Mouse (Mus musculus) retina, postnatal 1 day (tissue): Measurements from ENCODE around the gene Tiam2.
"Not testable (repeated sequence)": the region's sequence is repeated elsewhere in the genome, so short reads cannot be mapped to it uniquely, and the experiment has no call there.

Experiments used
- DNase-seq: peaks from one replicate; pipeline ENCODE4 v3.0.0-alpha.2; 2012

The Tiam2 gene

DNA sequence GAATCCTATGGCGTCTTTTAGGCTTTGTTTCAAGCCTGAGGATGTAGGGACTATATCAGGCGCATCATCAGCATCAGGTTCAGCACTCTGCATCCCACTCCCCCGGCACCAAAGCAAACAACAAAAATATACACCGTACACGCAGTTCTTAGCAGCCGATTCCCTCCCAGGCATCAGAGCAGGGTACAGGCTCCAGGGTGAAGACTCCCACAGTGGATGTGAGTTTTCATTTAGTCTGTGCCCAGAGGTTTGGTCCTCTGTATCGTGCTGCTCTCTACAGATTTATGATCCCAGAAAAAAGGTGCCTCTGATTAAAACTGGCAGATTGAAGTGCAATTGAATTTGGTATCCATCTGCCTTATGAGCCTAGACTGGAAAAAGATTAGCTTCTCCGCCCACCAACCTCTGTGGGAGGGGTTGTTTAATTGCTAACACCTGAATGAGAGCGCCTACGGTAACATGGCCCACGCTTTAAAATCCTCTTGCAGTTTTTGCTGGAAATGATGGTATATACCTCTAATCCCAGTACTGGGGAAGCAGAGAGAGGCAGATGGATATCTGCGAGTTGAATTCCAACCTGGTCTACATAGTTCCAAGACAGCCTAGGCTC, 19.0 kb downstream of the Tiam2 start:
- no peak for DNase-seq

DNA sequence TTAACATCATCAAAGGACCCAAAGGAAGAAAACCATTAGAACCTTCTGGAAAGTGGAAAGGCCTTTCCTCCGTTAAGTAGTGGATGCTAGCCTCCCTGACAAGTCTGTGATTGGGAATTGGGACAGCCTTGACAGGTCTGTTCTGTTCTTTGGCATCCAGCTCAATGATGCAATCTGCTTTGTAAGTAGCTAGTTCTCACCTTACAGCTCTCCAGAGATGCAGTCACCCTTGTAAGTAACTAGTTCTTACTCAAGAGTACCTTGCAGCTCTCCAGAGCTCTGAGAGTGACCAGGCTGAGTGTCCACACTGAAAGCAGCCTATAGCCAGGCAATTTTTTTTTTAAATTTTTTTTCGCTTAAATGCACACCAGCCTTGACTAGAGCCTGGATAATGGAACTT, 21.4 kb downstream of the Tiam2 start:
- no peak for DNase-seq

DNA sequence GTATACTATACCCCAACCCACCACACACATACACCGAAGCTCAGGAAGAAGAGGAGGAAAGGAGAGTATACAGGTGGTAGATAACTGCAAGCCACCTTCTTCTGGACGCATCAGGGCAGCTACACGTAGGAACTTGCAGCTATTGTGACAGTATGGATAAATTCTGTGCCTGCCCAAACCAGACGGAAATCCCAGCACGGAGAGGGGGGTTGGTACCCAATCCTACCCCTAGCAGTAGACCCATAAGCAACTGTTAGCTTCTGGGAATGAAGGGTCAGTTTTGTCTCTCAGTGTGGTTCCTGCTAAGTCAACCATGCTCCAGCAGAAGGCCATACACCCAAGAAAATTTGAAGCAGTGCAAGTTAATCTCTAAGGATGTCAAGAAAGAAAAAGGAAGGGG, 23.0 kb downstream of the Tiam2 start:
- DNase-seq = no peak

DNA sequence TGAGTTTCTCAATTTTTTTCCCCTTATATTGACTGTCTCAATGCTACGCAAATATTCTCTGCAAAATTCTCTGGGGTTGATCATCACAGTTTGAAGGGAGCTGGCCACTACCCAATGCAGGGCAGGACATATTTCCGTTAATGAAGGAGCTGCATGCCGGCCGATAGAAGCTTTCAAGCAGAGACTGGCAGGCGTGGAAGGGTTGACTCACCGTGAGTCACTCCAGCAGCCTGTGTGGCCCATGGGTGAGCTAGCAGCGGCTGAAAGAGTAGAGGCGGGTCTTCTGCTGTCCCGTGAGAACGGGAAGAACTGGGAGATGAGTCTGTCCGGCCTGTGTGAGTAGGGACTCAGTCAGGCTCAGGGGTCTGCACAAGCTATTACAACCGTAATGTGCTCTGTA, 23.6 kb downstream of the Tiam2 start:
- no peak for DNase-seq

DNA sequence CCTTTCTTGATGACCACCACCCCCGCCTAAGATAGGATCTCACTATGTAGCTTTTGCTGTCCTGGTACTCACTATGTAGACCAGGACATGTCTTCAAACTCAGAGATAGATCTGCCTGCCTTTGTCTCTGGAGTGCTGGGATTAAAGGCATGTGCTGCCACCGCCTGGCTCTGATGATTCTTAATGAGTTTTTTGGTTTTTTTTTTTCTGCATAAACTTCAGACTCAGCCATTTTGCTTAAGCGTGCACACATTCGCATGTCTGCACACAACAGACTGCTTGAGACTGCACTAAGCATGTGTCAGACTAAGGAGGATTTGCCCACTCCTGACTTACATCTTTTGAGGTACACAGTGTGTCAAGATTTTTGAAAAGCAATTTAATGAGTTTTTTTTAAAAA, 24.0 kb downstream of the Tiam2 start:
- DNase-seq = no peak

DNA sequence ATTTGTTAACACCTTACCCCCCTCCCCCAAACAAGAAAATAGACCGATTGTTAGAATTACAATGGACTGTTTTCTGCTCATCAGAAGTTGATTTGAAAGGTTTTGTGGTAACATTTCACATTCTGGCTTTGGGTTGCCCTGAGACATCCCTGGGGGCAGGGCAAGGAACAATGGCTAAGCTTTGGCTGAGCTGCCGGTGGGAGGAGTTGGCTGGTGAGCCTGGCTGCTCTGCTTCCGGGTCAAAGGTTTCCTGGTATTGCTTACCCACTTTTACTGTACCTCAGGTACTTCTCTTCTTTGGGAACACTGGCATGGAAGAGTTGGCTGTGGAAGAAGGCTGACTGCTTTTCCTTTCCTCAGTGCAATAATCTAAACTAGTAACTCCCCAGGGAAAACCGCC, 25.3 kb downstream of the Tiam2 start:
- DNase-seq = no peak

DNA sequence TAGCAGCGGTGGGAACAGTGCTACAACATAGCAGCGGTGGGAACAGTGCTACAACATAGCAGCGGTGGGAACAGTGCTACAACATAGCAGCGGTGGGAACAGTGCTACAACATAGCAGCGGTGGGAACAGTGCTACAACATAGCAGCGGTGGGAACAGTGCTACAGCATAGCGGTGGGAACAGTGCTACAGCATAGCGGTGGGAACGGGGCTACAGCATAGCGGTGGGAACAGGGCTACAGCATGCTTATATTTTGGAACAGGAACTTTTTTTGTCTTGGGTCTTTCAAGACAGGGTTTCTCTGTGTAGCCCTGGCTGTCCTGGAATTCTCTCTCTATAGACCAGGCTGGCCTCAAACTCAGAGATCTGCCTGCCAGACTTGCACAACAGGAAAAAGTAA, 26.8 kb downstream of the Tiam2 start:
- not testable (repeated sequence) for DNase-seq

DNA sequence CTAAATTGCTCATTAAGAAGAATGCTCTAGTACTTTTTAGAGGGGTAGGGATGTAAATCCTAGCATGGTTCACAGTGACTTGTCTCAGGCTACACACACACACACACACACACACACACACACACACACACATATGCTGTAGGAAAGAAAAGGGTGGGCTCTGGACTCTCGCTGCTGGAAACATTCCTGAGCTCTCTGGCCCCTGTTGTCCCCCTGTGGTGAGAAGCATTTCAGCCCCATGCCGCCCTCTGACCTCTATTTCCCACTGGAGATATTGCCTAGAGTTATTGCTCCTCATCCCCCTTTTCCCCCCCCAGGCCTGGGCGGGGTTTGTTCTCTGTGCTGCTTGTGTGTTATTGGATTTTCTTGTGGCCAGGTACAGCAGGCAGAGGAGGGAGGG, 28.5 kb downstream of the Tiam2 start:
- DNase-seq = no peak

DNA sequence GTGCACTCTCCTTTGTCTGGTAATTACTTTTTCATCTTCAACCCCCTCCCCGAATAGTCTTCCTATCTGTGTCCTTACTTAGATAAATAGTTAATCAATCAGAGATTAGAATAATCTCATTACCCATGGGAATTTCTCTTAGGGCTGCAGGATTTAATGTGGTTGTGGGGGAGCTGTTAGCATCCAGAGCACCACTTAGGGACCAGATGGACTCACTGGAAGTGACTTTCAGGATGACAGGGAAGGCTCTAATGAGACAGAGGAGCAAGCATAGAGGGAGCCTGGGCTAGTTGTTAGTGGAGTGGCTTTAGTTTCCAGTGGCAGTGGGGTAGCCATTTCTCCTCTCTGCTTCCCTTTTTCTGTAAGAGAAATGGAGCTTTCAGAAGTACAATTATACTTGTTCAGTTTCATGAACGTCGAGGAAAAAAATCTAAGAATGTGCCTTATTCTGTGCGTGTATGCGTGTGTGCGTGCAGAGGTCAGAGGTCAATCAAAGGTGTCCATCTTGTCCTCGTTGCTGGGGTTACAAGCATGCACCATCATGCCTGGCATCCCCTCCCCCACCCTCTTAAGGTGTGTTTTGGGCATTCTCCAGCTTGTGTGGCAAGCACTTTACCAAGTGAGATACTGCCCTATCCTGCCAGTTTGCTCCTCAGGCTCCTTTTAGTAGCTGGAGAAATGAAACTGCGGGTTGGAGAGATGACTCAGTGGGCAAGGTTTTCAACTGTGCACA, 30.4 kb downstream of the Tiam2 start:
- peak; percentile 23 for DNase-seq

DNA sequence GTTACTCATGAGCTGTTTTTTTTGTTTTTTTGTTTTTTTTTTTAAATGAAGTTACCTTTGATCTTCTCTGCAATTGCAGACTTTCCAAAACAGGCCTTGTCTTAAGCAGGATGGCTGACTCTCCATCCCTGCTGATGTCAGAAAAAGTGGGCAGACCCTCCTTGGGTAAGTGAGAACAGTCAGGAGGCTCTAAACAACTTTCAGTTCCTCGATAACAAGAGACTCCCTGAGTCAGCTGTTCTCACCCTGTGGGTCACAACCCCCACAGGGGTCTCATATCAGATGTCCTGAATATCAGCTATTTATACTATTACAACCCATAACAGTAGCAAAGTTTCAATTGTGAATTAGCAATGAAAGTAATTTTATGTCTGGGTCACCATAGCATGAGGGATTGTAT, 33.9 kb downstream of the Tiam2 start:
- no peak for DNase-seq

DNA sequence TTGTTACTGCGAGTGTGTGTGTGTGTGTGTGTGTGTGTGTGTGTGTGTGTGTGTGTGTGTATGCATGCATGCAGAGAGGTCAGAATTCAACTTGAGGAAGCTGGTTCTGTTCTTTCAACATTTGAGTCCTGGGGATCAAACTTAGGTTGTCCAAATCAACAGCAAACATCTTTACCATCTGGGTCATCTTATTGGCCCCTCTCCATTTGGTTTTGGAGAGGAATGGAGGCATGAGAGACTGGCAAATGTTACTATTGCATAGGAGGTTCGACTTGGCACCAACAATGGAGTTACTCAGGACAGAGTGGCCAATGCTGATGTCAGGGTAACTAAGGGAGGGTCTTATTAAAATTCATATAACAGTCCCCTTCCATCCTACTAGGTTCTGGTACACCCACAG, 35.4 kb downstream of the Tiam2 start:
- DNase-seq = no peak

DNA sequence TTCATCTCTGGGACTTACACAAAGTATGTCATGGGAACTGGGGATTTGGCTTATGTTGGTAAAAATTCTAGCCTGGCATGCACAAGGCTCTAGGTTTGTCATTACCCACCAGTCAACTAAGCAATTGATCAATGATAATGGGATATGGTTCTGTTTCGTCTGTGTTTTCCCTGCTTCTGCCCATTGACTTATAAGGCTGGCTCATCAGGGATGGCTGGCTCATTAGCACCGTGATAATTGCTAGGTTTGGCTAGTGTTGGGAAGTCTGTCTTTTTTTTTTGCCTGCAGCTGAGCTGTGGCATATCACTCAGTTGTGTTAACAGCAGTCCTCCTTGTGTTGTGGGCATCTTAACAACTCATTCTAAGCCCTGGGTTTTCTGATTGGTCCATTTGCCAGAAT, 36.8 kb downstream of the Tiam2 start:
- no peak for DNase-seq

DNA sequence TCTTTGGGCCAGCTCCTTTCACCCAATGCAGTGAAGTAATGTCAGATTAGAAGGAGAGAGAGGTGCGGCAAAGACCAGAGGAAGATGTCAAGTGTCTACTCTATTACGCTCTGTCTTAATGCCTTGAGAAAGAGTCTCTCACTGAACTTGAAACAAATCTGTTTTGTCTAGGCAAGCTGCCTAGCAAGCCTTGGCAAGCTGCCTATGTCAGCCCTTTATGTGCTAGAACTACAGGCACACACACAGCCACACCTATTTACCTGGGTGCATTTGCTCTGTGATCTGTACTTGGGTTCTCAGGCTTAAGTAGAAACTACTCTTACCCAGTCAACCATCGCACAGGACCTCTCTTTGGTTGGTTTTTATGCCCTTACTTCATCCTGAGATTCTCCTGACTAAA, 40.4 kb downstream of the Tiam2 start:
- DNase-seq = no peak

DNA sequence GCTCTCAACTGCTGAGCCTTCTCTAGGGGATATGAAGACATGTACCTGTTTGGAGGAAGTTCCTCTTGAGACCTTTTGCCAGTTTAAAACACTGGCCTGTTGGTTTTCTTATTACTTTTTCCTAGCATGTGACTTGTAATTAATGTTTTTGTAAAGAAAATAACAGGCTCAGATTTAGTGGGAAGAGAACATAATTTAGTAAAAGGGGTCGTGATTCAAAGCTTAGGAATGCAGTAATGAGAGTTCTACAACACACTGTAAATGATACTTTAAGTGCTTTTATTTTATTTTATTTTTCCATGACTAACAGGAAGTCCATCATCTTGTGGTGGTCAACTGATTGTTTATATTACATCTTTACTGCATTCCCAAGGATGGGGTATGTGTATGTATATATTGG, 42.0 kb downstream of the Tiam2 start:
- DNase-seq = no peak

DNA sequence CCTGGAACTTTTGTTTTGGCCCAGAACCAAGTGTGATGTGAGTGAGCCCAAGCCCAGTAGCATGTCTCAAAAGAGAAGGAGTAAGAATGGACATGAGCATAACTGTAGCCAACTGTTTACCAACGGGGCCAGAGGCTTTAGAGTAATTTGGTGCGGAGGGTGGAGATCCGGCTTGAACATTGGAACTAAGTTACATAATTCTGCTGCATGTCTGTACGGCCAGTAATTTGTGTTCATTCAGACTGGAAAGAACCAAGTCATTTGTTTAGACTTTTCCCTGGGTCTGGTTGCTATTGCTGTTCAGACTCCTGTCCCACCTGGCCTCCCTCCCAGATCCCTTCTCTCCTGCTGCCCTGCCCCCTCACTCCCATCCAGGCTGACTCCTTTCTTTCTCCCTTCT, 43.3 kb downstream of the Tiam2 start:
- no peak for DNase-seq

DNA sequence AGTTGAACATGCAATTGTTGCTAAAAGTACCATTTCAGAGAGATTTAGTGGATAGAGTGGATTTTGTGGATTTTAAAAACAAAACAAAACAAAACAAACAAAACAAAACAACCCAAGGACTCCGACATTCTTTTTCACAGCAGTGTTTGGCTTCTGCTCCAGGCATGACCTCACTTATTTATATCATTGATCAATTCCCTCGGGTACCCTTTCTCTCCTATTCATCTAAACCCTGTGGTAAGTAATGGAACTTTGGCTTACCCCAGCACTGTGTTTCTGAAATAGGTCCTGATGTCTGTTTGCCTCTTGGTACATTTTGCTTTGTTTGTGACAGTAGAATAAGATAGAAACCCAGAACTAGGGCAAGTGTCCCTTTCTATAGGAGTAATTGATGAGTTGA, 52.2 kb downstream of the Tiam2 start:
- DNase-seq = no peak

DNA sequence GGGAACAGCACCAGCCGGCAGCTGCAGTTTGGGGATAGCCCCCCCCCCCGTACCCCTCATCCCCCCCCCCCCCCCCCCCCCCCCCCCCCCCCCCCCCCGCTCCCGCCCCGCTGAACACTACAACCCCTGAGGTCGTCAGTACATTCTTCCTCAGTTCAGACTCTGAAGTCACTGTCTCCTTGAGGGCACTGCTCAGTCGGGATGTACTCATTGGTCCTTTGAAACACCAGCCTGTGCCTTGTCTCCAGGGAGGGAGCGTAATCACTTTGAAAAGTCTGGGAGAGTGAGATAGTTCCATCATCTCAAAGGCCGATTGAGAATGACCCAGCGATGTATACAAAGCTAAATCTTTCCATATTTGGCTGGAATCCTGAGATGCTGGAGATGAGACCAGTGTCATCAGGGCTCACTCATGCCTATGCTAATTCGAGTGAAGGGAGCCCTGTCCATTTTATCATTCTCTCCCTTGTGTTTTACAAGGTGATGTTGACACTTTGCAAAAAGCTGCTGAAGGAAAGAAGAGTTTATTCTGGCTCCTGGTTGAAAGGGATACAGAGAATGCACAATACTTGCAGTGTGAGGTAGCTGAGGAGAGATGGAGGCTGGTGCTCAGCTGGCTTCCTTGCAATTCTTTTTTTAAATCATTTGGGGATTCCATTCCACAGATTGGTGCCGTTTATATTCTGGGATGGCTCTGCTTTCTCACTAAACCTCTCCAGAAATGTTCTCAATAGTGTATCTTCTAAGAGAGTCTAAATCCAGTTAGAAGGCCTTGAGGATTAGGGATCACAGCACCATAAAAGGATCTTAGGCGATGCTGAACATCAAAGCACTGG, 53.6 kb downstream of the Tiam2 start:
- DNase-seq = peak; percentile 37

DNA sequence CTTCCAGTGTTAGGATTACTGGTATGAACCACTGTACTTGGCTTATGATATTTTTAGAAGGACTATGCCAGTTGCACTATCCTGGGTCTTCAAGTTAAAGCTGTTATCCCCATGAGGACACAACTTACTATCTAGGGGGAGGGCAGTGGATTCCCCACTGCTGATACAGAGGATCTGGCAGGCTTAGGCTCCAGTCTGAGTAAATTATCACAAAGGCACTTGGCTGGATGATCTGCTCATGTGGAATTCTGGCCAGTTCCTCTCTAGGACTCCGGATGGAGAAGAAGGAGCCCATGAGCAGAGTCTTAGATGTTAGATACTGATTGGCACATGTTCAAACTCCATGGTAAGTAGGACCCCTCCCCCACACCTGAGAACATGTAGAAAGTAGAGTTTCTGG, 59.0 kb downstream of the Tiam2 start:
- DNase-seq = no peak

DNA sequence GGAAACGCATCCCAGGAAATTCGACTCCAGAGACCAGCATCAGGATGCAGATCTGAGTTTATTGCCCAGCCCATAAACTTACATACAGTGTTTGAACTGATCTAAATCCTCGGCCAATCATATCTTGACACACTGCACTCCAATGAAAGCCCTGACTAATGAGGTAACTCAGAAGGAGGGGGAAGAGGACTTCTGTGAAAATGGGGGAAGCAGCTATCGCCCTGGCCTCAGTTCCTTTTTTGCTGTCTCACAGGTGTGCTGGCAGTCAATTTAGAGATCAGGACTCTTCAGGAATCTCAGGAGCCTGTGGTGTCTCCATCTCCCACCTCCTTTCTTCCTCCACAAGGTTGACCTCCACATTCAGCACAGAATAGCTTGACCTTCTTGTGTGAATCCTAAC, 61.4 kb downstream of the Tiam2 start:
- DNase-seq = no peak

DNA sequence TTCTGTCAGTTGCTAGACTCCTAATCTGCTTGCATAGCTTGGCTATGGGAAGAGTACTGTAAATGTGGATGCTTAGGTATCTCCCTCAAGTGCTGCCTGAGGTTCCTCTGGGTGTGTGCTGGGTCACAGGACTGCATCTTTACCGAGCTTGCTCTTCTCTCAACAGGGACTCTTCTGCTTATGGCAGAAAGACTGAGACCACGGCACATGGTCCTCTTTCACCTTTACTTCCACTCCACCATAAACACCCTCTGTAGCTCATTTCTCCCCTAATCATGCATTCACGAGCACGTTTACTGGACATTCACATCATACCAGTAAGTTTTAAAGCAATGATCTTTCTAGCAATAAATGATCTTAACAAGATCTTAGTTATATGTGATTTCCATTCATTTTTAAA, 63.4 kb downstream of the Tiam2 start:
- DNase-seq = no peak

DNA sequence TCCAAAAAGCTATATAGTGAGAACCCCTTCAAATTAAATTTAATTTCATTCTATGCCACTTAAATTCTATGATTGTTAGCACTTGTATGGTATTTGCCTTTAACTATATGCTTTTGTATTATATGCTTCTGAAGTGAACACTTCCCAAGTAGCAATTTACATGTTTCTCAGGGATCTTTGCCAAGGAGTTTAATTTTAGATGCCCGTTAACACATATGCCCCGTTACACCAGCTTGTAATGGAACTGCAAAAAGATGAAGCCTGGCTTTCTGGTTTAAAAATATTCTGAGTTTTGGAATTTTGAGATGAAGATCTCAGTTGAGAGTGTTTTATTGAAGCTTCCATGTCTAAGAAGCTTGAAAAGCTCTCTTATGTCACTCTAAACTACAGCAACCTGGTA, 67.6 kb downstream of the Tiam2 start:
- DNase-seq = no peak

DNA sequence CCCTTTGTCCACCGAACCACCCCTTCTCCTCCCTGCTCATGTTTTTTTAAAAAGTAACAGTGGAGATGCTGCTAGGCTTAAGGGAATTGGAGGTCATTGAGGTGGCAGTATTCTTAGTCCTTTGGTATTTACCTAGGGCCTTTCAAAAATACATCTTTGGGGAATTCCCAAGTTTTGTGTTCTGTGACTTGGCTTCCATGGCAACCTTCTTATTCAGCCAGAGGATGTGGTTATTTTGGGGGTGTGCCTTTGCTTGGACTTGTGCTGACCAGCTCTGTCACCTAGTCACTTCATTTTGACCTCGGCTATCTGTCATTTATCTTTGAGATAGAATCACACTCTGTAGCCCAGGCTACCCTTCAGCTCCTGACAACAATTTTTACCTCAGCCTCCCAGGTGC, 68.6 kb downstream of the Tiam2 start:
- DNase-seq = no peak

DNA sequence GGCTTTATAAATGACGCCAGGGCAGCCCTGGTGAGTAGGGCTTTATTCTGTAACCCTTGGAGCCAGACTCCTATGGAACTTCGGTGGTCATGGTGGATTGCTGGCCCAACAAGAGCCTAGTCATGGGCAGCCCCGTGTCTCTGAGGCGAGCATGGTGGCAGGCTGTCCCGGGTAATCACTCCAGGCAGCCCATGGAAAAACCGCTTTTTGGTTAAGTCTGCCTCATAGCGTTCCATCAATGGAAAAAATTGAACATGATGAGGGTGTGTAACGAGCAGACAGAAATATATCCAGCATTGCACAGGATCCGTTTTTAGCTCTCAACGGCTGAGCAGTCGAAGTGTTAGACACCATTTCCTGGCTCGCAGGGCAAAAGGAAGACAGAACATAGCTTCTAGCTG, 70.5 kb downstream of the Tiam2 start:
- DNase-seq = no peak

DNA sequence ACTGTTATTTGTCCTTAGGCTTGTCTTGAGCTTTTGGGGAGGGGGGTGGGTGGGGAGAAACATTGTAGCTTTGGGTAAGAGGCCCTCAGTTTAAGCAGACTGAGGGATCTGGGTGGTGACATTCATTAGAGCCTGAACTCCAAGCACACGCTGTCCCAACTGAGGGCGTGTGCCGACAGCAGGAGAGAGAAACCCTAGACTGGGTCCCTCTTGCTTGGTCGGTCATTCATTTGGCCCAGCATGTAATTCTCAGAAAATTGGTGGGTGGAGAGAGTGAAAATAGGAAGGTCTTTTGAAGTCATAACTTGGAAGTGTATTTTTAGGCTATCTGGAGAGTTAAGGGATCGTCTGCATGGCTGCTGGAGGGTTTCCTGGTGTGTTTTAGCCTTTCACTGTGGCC, 71.5 kb downstream of the Tiam2 start:
- no peak for DNase-seq
